Mouse (Mus musculus): Measurements from ENCODE around the gene Slc35c1.

- no peak for TF ChIP-seq CTCF (IDR thresholded peaks at IDR 0.05; ENCODE audit: control insufficient read depth, insufficient read depth, low read length)
- TF ChIP-seq POLR2A (IDR thresholded peaks at IDR 0.05; ENCODE audit: borderline replicate concordance, control insufficient read depth, low read depth, low read length) = no peak
Observed at GRCm38 (mm10) chr2:92456970-92457530, 3.3 kb downstream of the Slc35c1 start.

Data from bone marrow, adult 2 months (tissue).